Mouse (Mus musculus): ENCODE measurements around the gene Arhgap11a.

Gene Arhgap11a

DNA sequence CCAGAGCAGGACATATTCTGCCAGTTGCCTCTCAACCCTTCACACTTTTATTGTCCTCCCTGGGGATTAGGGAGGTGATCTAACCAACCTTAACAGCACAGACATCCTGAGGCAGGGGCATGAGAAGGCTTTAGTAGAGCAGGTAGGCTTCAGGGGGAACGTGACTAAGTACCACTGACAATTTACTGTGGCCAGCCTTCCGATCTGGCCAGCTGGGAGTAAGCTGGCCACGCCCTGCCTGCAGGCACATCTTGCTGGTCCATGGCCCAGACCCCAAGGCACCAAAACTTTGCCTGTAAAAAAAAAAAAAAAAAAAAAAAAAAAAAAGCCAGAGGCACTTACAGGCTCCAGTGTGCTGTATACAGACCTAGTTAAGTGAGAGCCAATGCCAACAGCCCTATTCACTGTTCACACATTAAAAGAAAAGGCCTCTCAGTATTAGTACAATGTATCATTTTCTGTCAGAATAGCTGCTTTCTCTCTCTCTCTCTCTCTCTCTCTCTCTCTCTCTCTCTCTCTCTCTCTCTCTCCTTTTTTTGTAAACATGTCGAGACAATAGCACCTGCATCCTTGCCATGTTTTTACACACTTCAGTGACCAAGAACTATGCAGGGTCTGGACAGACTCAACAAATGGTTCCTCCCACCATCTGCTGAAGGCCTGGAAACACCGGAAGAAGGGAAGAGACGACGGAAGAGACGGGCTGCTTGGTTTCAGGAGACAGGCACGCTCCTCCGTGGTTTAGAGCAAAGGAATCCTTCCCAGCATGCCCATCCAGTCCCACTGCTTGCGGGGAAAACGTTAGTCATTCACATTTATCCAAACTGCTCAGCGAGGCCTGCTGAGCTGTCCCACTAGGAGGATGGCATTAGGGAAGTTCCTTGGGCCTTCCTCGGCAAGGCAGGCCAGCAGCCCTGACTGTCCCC is 30.5 kb downstream of the Arhgap11a start:
- no peak for DNase-seq (ENCODE audit: low read depth, low spot score)

DNA sequence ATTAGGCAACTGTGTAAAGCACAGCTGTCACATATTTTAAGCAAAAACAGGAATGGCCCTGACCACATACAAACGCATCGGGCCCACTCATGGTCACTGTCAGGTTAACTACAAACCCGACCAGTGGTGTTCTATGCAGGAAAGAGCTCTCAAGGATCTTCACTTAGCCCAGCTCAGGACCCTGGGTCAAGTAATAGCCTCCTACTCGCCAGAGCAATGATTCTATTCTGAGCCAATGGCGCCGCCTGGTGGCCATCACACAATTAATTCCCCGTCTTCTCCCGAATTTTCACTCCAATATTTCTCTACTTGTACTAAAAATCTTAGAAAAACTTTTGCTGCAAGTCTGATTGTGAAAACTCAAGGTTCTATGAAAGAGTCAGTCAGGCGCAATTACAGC is 40.8 kb downstream of the Arhgap11a start:
- peak; percentile 35 for DNase-seq (ENCODE audit: low read depth, low spot score)

DNA sequence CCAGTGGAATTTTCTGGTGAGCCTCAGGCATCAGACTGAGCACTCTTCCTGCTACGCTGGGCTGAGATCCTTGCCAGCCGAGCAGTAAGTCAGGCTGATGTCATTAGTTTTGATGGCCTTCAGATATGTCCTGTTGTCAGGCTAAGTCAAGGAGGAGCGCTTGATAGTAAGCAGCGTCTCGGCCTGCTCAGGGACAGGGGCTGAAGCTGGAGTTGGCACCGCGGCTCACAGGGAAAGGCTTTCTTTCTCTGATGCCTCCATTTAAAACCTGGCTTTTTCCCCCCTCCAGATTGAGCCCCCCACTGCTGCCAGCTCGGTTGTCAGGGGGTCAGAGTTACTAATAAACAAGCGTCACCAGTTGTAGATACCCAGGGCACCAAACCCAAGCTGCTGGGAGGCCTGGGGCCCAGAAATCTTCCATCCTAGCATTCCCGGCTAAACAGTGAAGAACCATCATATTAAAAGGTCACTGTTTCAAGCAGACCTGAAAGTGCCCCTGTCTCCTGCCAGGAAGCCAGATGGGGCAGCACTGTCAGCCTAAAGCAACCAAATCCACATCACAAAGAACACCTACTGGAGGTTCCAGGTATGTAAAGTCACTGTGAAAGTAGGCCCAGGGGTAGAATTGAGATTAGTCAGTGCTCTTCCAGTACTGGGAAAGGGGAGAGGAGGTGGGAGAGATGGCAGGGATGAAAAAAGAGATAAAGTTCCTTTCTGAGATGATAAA is 41.4 kb downstream of the Arhgap11a start:
- no peak for DNase-seq (ENCODE audit: low read depth, low spot score)

DNA sequence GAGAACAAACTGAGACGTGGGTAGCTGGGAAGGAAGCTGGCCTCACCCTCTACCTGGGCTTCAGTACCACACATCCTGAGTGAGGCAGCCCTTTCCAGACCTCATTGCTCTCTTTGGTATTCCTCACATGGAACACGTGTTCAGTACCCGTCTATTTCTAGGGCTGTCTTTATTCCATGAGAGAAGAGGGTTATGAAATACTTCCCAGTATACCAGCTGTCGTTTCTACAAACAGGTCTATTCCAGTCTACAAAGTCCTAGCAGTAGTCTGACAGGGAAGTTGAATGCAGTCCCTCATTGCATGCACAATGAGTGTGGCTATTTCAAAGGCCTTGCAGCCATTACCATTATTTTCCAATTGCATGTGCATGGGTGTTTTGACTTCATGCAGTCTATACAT is 42.7 kb downstream of the Arhgap11a start:
- DNase-seq (ENCODE audit: low read depth, low spot score): no peak

DNA sequence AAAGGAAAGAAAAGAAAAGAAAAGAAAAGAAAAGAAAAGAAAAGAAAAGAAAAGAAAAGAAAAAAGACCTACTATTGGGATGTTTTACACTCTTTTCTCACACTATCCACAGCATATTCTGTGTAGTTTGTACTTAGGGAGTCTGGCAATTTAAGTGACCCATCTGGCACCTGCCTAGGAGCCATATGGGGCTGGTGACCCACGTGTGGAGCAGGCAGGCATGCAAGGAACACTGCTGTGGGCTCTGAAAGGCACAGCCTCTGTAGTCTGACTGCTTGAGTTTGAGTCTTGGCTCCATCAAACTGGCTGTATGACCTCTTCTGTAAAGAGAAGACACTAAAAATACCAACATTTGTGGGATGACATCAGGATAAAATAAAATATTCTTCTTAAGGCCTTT is 44.7 kb downstream of the Arhgap11a start:
- no peak for DNase-seq (ENCODE audit: low read depth, low spot score)

DNA sequence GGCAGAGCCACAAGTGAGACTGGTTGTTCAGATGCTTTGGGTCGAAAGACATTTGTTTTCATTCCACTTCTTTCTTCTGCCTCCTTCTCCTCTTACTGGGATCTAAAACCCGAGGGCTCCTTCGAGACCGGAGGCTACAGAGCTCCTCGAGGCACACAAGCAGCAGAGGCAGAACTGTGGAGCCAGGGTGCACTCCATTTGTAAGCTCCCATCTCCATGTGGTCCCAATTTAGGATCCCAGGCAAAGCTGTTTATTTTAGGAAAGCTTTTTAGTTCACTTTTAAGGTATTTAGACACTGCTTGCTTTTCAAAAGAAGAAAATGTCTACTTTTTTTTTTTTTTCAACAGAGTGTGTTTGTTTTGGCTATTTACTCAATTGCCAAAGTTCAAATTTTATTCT is 47.6 kb downstream of the Arhgap11a start:
- DNase-seq (ENCODE audit: low read depth, low spot score): no peak

DNA sequence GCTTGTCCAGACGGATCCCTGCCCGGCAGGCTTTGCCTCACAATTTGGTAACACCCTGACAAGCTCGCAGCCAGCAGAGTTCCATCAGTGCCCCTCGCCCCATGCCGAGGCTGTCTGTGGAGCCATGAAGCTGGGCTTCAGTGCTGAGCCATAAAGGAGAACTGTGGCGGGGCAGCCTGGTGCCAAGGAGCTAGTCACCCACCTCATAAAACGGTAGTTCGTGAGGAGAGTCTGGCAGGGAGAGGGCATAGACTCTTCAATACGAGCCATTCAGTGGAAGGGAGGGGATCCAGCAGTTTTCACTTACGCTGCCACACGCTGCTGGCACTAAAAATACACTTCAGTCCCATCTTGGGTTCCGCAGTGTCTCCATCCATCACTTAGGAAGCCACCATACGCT is 49.9 kb downstream of the Arhgap11a start:
- no peak for DNase-seq (ENCODE audit: low read depth, low spot score)

DNA sequence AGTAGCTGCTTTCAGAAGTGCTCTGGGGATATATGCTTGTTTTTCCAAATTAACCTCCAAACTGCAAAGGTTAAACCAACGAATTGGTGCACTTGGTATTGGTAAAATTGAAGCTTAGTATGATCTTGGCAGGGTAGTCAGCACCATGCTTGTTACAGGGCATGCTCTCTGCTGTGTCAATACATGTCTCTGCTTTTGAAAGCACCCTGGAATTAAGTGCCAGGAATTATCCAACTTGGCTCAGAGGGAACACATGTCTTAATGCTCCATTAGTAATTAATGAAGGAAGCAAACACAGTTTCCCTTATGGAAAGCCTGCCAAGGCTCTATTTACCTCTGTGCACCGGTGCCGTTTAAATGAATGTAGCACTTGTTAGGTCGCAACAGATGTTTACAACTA is 53.3 kb downstream of the Arhgap11a start:
- no peak for DNase-seq (ENCODE audit: low read depth, low spot score)

DNA sequence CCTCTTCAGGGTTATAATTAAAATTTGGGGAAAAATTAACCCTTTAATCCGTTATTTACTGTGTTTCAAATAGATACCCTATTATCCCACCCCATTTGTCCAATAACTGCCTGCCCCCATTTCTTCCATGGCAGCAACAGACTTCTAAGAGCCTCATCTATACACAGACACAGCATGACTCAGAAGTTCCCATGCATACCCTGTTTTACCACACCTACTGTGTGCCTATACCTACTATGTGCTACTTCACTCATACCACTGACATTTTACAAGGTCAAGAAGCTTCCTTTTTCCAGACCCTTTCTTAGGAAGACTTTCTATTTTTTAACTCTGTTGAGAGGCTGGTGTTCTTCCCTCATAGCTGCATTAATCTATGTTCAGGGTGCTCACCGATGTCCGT is 54.9 kb downstream of the Arhgap11a start:
- no peak for DNase-seq (ENCODE audit: low read depth, low spot score)

DNA sequence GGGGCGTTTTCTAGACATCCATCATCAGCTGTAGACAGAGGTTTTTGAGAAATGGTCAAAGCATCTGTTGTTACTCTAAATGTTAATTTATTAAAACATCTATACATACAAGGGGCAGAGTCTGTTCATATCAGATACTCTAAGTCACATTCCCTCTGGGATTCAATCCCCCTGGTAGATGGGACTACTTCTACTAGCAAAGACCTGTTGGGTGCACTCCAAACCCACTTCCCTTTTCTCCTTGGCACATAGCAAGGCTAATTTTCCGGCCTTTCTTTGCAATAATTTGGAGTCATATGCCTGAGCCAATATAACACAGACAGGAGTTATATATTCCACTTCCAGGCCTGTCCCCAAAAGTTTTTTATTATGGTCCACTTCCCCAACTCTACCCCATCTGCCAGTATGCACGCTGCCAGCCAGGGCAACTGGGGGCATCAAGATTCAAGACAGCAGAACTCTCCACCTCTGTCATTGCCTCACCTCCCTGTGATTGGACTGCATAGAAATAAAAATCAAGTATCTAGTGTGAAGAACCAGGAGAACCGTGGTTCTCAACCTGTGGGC is 59.6 kb downstream of the Arhgap11a start:
- no peak for DNase-seq (ENCODE audit: low read depth, low spot score)

DNA sequence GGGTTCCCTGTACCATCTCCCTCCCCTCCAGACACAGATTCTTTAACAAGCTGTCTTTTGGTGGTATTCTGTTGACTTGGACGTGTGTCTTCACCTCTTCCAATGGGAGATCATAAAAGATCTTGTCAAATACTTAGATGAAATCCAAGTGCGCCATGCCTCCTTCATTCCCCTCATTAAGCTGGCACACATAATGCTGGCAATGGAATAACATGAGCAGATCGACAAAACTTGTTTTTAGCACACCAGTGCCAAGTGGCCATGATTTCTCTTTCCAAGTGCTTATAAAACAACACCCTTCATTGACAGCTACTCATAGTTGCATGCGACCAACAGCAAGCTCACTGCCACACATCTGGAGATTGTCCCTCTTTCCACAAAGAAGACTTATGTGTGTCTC is 60.6 kb downstream of the Arhgap11a start:
- no peak for DNase-seq (ENCODE audit: low read depth, low spot score)

DNA sequence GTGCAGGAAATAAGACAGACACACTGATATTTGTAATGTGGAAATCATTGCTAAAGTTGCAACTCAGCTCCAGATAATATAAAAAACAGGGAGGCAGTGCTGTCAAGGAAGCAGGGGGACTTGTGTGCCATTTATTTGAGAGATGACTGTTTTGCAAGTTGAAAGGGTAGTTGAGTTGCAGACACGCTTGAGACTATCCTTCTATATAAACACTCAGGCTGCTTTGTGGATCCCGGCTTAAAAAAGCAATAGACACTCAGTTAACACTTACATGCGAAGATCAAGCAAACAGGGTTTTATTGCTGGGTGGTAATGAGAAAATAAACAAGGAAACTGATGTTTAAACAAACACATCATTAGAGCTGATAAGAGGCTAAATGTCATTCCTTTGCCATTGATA is 63.6 kb downstream of the Arhgap11a start:
- no peak for DNase-seq (ENCODE audit: low read depth, low spot score)

DNA sequence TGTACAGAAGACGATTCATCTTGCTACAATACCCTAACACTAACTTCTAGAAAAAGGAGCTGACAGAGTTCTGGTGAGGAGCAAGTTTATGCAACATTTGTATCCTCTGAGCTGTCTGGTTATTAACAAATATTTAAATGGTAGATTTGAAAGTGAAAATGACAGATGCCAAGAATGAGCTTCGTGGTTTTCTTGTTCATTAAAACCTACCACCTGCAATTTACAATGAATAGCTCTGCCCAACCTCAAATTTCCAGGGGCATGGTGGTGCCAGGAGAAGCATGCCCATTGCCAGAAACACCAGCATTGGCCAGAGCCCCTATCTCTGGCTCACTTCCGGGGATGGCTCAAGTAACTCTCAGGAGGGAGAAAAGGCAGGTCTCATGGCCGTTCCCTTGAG is 66.9 kb downstream of the Arhgap11a start:
- no peak for DNase-seq (ENCODE audit: low read depth, low spot score)

Data from retina, postnatal 7 days (tissue).